Mouse (Mus musculus): ENCODE results near the gene Ankrd44. TPM values are rescaled to one million over a fixed set of nuclear protein-coding genes. Genes with fewer than 3 reads are reported as not detected.

Gene Ankrd44
- polyA plus RNA-seq, 1 experiment, result 2.2 TPM

- no peaks in the 10 kb centered on the region for H3K79me2 ChIP-seq (ENCODE audit: control insufficient read depth, insufficient read depth)
- no peak overlapping the region for H3ac ChIP-seq (ENCODE audit: control insufficient read depth, insufficient read length, low read depth)
- no peaks in the 10 kb centered on the region for H3K36me3 ChIP-seq (ENCODE audit: control insufficient read depth, insufficient read depth)
- H3K79me3 ChIP-seq (ENCODE audit: low read depth), result no peaks in the 10 kb centered on the region
- no peaks in the 10 kb centered on the region for H3K27me3 ChIP-seq (ENCODE audit: control insufficient read depth, insufficient read depth, insufficient read length)
- no peak overlapping the region for H3K4me3 ChIP-seq (ENCODE audit: insufficient read depth, poor library complexity, severe bottlenecking)
- no peak for TF ChIP-seq MYOG (IDR thresholded peaks at IDR 0.05; ENCODE audit: control insufficient read depth, extremely low read depth, insufficient read length)
- no peak for TF ChIP-seq FOSL1 (IDR thresholded peaks at IDR 0.05; ENCODE audit: insufficient read depth, low read length, poor library complexity, severe bottlenecking)
- TF ChIP-seq CTCF (IDR thresholded peaks at IDR 0.05; ENCODE audit: control insufficient read depth, insufficient read depth, insufficient read length), result no peak
- no peak for TF ChIP-seq MYOD1 (IDR thresholded peaks at IDR 0.05; ENCODE audit: control insufficient read depth, insufficient read length, low read depth)
- TF ChIP-seq MAX (IDR thresholded peaks at IDR 0.05), result no peak
- TF ChIP-seq USF1 (IDR thresholded peaks at IDR 0.05; ENCODE audit: low read depth), result no peak
- no peak for TF ChIP-seq CEBPB (IDR thresholded peaks at IDR 0.05; ENCODE audit: low read depth)
These were observed 13.7 kb downstream of the Ankrd44 start for GRCm38 (mm10) chr1:54912290-54913062.

- no peak overlapping the region for H3K4me3 ChIP-seq (ENCODE audit: insufficient read depth, poor library complexity, severe bottlenecking)
- H3K36me3 ChIP-seq (ENCODE audit: control insufficient read depth, insufficient read depth), result no peaks in the 10 kb centered on the region
- no peaks in the 10 kb centered on the region for H3K27me3 ChIP-seq (ENCODE audit: control insufficient read depth, insufficient read depth, insufficient read length)
- TF ChIP-seq MYOG (IDR thresholded peaks at IDR 0.05; ENCODE audit: control insufficient read depth, extremely low read depth, insufficient read length), result no peak
- TF ChIP-seq MAX (IDR thresholded peaks at IDR 0.05), result no peak
- no peak for TF ChIP-seq CTCF (IDR thresholded peaks at IDR 0.05; ENCODE audit: control insufficient read depth, insufficient read depth, insufficient read length)
- TF ChIP-seq CEBPB (IDR thresholded peaks at IDR 0.05; ENCODE audit: low read depth), result no peak
- no peak for TF ChIP-seq USF1 (IDR thresholded peaks at IDR 0.05; ENCODE audit: low read depth)
- TF ChIP-seq FOSL1 (IDR thresholded peaks at IDR 0.05; ENCODE audit: insufficient read depth, low read length, poor library complexity, severe bottlenecking), result no peak
- no peak for TF ChIP-seq MYOD1 (IDR thresholded peaks at IDR 0.05; ENCODE audit: control insufficient read depth, insufficient read length, low read depth)
- no peak overlapping the region for H3ac ChIP-seq (ENCODE audit: control insufficient read depth, insufficient read length, low read depth)
- H3K79me3 ChIP-seq (ENCODE audit: low read depth), result no peaks in the 10 kb centered on the region
- H3K79me2 ChIP-seq (ENCODE audit: control insufficient read depth, insufficient read depth), result no peaks in the 10 kb centered on the region
These were observed 15.0 kb downstream of the Ankrd44 start for GRCm38 (mm10) chr1:54911256-54911610.

- Histone ChIP-seq H3K79me3 (ENCODE audit: low read depth) (no peaks in the 10 kb centered on the region), H3K36me3 (ENCODE audit: control insufficient read depth, insufficient read depth) (no peaks in the 10 kb centered on the region), H3K4me3 (ENCODE audit: insufficient read depth, poor library complexity, severe bottlenecking) (no peak overlapping the region), H3K79me2 (ENCODE audit: control insufficient read depth, insufficient read depth) (no peaks in the 10 kb centered on the region), H3K27me3 (ENCODE audit: control insufficient read depth, insufficient read depth, insufficient read length) (no peaks in the 10 kb centered on the region), H3ac (ENCODE audit: control insufficient read depth, insufficient read length, low read depth) (no peak overlapping the region)
- TF ChIP-seq MAX (IDR thresholded peaks at IDR 0.05) (no peak), USF1 (IDR thresholded peaks at IDR 0.05; ENCODE audit: low read depth) (no peak), CEBPB (IDR thresholded peaks at IDR 0.05; ENCODE audit: low read depth) (no peak), FOSL1 (IDR thresholded peaks at IDR 0.05; ENCODE audit: insufficient read depth, low read length, poor library complexity, severe bottlenecking) (no peak), MYOG (IDR thresholded peaks at IDR 0.05; ENCODE audit: control insufficient read depth, extremely low read depth, insufficient read length) (no peak), MYOD1 (IDR thresholded peaks at IDR 0.05; ENCODE audit: control insufficient read depth, insufficient read length, low read depth) (no peak), CTCF (IDR thresholded peaks at IDR 0.05; ENCODE audit: control insufficient read depth, insufficient read depth, insufficient read length) (no peak)
These were observed 15.5 kb downstream of the Ankrd44 start for GRCm38 (mm10) chr1:54910489-54911255.

DNA sequence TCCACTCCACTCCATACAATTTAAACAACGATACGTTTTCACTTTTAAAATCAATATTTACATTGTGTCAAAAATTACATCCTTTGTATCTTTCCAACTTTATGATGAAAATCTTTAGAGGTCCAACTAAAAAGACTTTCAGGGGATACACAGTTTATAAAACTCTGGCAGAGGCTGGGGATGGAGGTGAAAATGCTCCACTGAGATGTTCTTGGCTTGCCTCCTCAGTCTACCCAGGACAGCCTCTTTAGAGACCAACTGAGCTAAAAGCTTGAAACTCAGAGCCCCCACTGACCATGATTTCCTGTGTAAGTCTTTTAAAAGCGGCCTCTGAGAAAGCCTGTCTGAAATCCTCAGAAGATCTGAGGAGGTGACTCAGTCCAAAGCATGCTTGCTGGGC, 17.4 kb downstream of the Ankrd44 start:
- H3K79me2 ChIP-seq (ENCODE audit: control insufficient read depth, insufficient read depth), result no peaks in the 10 kb centered on the region
- TF ChIP-seq USF1 (IDR thresholded peaks at IDR 0.05; ENCODE audit: low read depth), result no peak
- TF ChIP-seq MYOG (IDR thresholded peaks at IDR 0.05; ENCODE audit: control insufficient read depth, extremely low read depth, insufficient read length), result no peak
- no peak for TF ChIP-seq FOSL1 (IDR thresholded peaks at IDR 0.05; ENCODE audit: insufficient read depth, low read length, poor library complexity, severe bottlenecking)
- TF ChIP-seq CTCF (IDR thresholded peaks at IDR 0.05; ENCODE audit: control insufficient read depth, insufficient read depth, insufficient read length), result no peak
- TF ChIP-seq MAX (IDR thresholded peaks at IDR 0.05), result no peak
- TF ChIP-seq MYOD1 (IDR thresholded peaks at IDR 0.05; ENCODE audit: control insufficient read depth, insufficient read length, low read depth), result no peak
- no peaks in the 10 kb centered on the region for H3K27me3 ChIP-seq (ENCODE audit: control insufficient read depth, insufficient read depth, insufficient read length)
- H3K36me3 ChIP-seq (ENCODE audit: control insufficient read depth, insufficient read depth), result no peaks in the 10 kb centered on the region
- no peaks in the 10 kb centered on the region for H3K79me3 ChIP-seq (ENCODE audit: low read depth)
- H3K4me3 ChIP-seq (ENCODE audit: insufficient read depth, poor library complexity, severe bottlenecking), result no peak overlapping the region
- H3ac ChIP-seq (ENCODE audit: control insufficient read depth, insufficient read length, low read depth), result no peak overlapping the region

GRCm38 (mm10) chr1:54907066-54907639, 19.0 kb downstream of the Ankrd44 start:
- TF ChIP-seq MAX (IDR thresholded peaks at IDR 0.05), result no peak
- TF ChIP-seq FOSL1 (IDR thresholded peaks at IDR 0.05; ENCODE audit: insufficient read depth, low read length, poor library complexity, severe bottlenecking), result no peak
- no peak for TF ChIP-seq CTCF (IDR thresholded peaks at IDR 0.05; ENCODE audit: control insufficient read depth, insufficient read depth, insufficient read length)
- peak; percentile 67 for TF ChIP-seq USF1 (IDR thresholded peaks at IDR 0.05; ENCODE audit: low read depth)

More at GRCm38 (mm10) chr1:54907066-54907639, 19.0 kb downstream of the Ankrd44 start:
- Histone ChIP-seq H3K4me3 (ENCODE audit: insufficient read depth, poor library complexity, severe bottlenecking) (no peak overlapping the region), H3K79me2 (ENCODE audit: control insufficient read depth, insufficient read depth) (no peaks in the 10 kb centered on the region), H3K27me3 (ENCODE audit: control insufficient read depth, insufficient read depth, insufficient read length) (no peaks in the 10 kb centered on the region), H3K36me3 (ENCODE audit: control insufficient read depth, insufficient read depth) (no peaks in the 10 kb centered on the region), H3K79me3 (ENCODE audit: low read depth) (no peaks in the 10 kb centered on the region), H3ac (ENCODE audit: control insufficient read depth, insufficient read length, low read depth) (no peak overlapping the region)
